In genomic region chr10:68222676-68223075, GRCm38 (mm10) we compare ENCODE assay signal across 13 mouse cellular contexts.
"Had no signal": no experiment of that assay in that cellular context is flagged by ENCODE, and none has a peak within 500 bp of the region (broad histone marks: within the 10 kb centered on the region; RNA-seq: fewer than 3 reads in every experiment).

No protein-coding gene starts in this region.

- H3K4me1 ChIP-seq: midbrain, embryonic 12.5 days had no signal

- H3K27ac ChIP-seq: layer of hippocampus, adult 2 months; limb, embryonic 12.5 days; liver, embryonic 13.5 days; lung, embryonic 15.5 days; midbrain, embryonic 12.5 days had no signal

- H3K4me3 ChIP-seq: layer of hippocampus, adult 2 months; limb, embryonic 12.5 days; liver, embryonic 13.5 days; lung, embryonic 15.5 days; midbrain, embryonic 12.5 days had no signal

- H3K4me2 ChIP-seq: limb, embryonic 12.5 days; liver, embryonic 13.5 days; lung, embryonic 15.5 days; midbrain, embryonic 12.5 days had no signal

- H3K36me3 ChIP-seq: liver, embryonic 13.5 days had no signal

- DNase-seq: kidney, adult 9 months; kidney, postnatal 10 days; kidney, postnatal 4 days; liver; liver, embryonic 13.5 days; liver, postnatal 0 days; thymus, adult 18-20 months; thymus, postnatal 14 days had no signal

- H3K9me3 ChIP-seq: limb, embryonic 12.5 days; liver, embryonic 13.5 days; lung, embryonic 15.5 days had no signal

- ATAC-seq: liver, postnatal 0 days; midbrain, embryonic 16.5 days had no signal

- H3K9ac ChIP-seq: limb, embryonic 12.5 days; liver, embryonic 13.5 days; liver, postnatal 0 days; lung, embryonic 15.5 days; midbrain, embryonic 12.5 days had no signal

- H3K27me3 ChIP-seq: limb, embryonic 12.5 days; liver, embryonic 13.5 days; lung, embryonic 15.5 days; midbrain, embryonic 12.5 days had no signal
